21 mouse cellular contexts compared by ENCODE assay signal in the genomic region with DNA sequence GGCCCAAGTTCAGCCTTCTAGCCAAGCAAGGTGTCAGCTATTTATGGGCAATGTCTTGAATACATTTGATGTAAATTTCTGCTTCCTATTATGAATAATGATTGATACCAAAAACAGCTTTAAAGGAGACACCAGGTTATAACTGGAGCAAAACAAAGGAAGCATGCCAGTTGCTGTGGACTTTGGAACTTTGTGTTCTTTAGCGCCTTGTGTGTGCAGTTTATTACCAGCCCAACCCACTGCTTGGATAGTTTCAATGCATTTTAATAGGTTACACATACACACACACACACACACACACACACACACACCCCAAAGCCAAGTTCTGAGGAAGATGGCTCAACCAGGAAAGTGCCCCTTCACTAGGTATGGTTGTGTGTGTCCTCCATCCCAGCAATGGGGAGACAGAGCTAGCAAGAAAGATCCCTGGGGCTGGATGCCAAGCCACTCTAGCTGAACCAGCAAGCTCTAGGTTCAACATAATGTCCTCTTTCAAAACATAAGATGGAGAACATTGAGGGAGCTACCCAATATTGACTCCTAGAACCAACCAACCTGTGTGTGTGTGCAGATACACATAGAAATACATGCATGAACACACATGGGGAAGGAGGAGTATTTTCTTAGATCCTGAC.
A peak's percentile ranks its signal among the peaks of the same experiment; 100 is the strongest.
DNase-seq lines count a peak whose midpoint lies in the region; ATAC-seq and TF ChIP-seq lines count a peak whose summit lies in the region.
"Had no signal": no experiment of that assay in that cellular context is flagged by ENCODE, and none has a peak within 500 bp of the region (broad histone marks: within the 10 kb centered on the region; RNA-seq: fewer than 3 reads in every experiment).

No protein-coding gene starts in this region.

- no peak for TF ChIP-seq POLR2A in liver, adult 2 months (IDR thresholded peaks at IDR 0.05; ENCODE audit: extremely low read depth, insufficient read depth, low read length)

- H3K4me2 ChIP-seq in kidney, embryonic 16.5 days (replicated peaks; ENCODE audit: low read depth, low read length) = no peak overlapping the region
- no peak overlapping the region for H3K4me2 ChIP-seq in liver, embryonic 11.5 days
- H3K4me2 ChIP-seq: forebrain, embryonic 13.5 days; heart, embryonic 11.5 days; hindbrain, embryonic 13.5 days; limb, embryonic 15.5 days; liver, embryonic 15.5 days; lung, embryonic 14.5 days; midbrain, embryonic 12.5 days; neural tube, embryonic 13.5 days had no signal

- H3K27me3 ChIP-seq in kidney, embryonic 16.5 days (ENCODE audit: insufficient read depth, low read length) = no peaks in the 10 kb centered on the region
- no peaks in the 10 kb centered on the region for H3K27me3 ChIP-seq in liver, adult 2 months (ENCODE audit: control insufficient read depth, insufficient read depth, low read length)
- no peaks in the 10 kb centered on the region for H3K27me3 ChIP-seq in liver, embryonic 11.5 days (replicated peaks; ENCODE audit: control insufficient read depth, insufficient read depth, low read length)
- H3K27me3 ChIP-seq: forebrain, embryonic 13.5 days; hindbrain, embryonic 13.5 days; limb, embryonic 15.5 days; liver, embryonic 15.5 days; midbrain, embryonic 12.5 days; neural tube, embryonic 13.5 days had no signal

- 90% methylated on average over 1 of the region's 1 CpGs for WGBS in kidney, embryonic 16.5 days
- 27% methylated on average over 1 of the region's 1 CpGs for WGBS in liver, adult 2 months
- WGBS in liver, embryonic 11.5 days = 89% methylated on average over 1 of the region's 1 CpGs
- WGBS in large intestine, adult 2 months = 39% methylated on average over 1 of the region's 1 CpGs

- H3K4me3 ChIP-seq in kidney, embryonic 16.5 days (ENCODE audit: low read length) = no peak overlapping the region
- no peak overlapping the region for H3K4me3 ChIP-seq in liver, adult 2 months (ENCODE audit: insufficient read depth, low read depth, low read length)
- no peak overlapping the region for H3K4me3 ChIP-seq in liver, embryonic 11.5 days (ENCODE audit: low read depth, low read length)
- H3K4me3 ChIP-seq: forebrain, embryonic 13.5 days; hindbrain, embryonic 13.5 days; limb, embryonic 10.5 days; limb, embryonic 15.5 days; liver, embryonic 15.5 days; midbrain, embryonic 12.5 days; neural tube, embryonic 13.5 days had no signal

- no peak for ATAC-seq in kidney, embryonic 16.5 days (ENCODE audit: low FRiP score, low TSS enrichment)
- no peak for ATAC-seq in liver, embryonic 11.5 days (replicated peaks; ENCODE audit: low FRiP score)
- ATAC-seq: CD4-positive, CD25-positive, alpha-beta regulatory T cell, adult 4 months; forebrain, embryonic 13.5 days had no signal

- no peak for TF ChIP-seq CTCF in liver, adult 2 months (IDR thresholded peaks at IDR 0.05; ENCODE audit: low read depth, low read length)

- no peaks in the 10 kb centered on the region for H3K79me2 ChIP-seq in liver, adult 2 months (ENCODE audit: control insufficient read depth, insufficient read depth, low read length)

- no peak overlapping the region for H3K9ac ChIP-seq in kidney, embryonic 16.5 days (replicated peaks; ENCODE audit: low read length)
- no peak overlapping the region for H3K9ac ChIP-seq in liver, adult 2 months (ENCODE audit: low read depth, low read length)
- no peak overlapping the region for H3K9ac ChIP-seq in liver, embryonic 11.5 days (ENCODE audit: low read depth, low read length)
- H3K9ac ChIP-seq: forebrain, embryonic 13.5 days; hindbrain, embryonic 13.5 days; limb, embryonic 15.5 days; liver, embryonic 15.5 days; lung, embryonic 14.5 days; midbrain, embryonic 12.5 days; neural tube, embryonic 13.5 days had no signal

- no peak overlapping the region for H3K27ac ChIP-seq in kidney, embryonic 16.5 days (ENCODE audit: low read length)
- H3K27ac ChIP-seq in liver, adult 2 months (replicated peaks; ENCODE audit: insufficient read depth, low read depth, low read length) = peak overlapping the region; percentile 22; the same call in 1 of the 2 replicates
- H3K27ac ChIP-seq in liver, embryonic 11.5 days (ENCODE audit: low read depth, low read length) = no peak overlapping the region
- H3K27ac ChIP-seq: forebrain, embryonic 13.5 days; hindbrain, embryonic 13.5 days; limb, embryonic 10.5 days; limb, embryonic 15.5 days; liver, embryonic 15.5 days; midbrain, embryonic 12.5 days; neural tube, embryonic 13.5 days had no signal

- peak; percentile 35 for DNase-seq in kidney, adult 18-20 months
- DNase-seq in liver, adult 2 months (ENCODE audit: extremely low read depth, low read depth, low spot score) = peak; percentile 68
- DNase-seq in liver, embryonic 11.5 days (ENCODE audit: low spot score) = no peak
- DNase-seq in large intestine, adult 2 months (ENCODE audit: low read depth, low spot score) = peak; percentile 85
- DNase-seq in lung, postnatal 25 days (ENCODE audit: low spot score) = no peak
- DNase-seq in right cerebral cortex, adult 2 months (ENCODE audit: low spot score in 2 of 2) = no peak
- DNase-seq: gastrocnemius, postnatal 36 days; heart, postnatal 4 days; lung, embryonic 14.5 days; lung, postnatal 14 days; thymus, postnatal 4 days had no signal

- H3K4me1 ChIP-seq in kidney, embryonic 16.5 days (ENCODE audit: insufficient read depth, low read length) = peaks cover 24% of the 10 kb centered on the region; the same call in 1 of the 2 replicates
- peaks cover 20% of the 10 kb centered on the region for H3K4me1 ChIP-seq in liver, adult 2 months (ENCODE audit: control insufficient read depth, insufficient read depth, low read length)
- H3K4me1 ChIP-seq in liver, embryonic 11.5 days (replicated peaks; ENCODE audit: control insufficient read depth, insufficient read depth, low read length) = peaks cover 2% of the 10 kb centered on the region; the same call in 1 of the 2 replicates
- H3K4me1 ChIP-seq: midbrain, embryonic 12.5 days had no signal

- no peaks in the 10 kb centered on the region for H3K36me3 ChIP-seq in kidney, embryonic 16.5 days (ENCODE audit: insufficient read depth, low read length)
- no peaks in the 10 kb centered on the region for H3K36me3 ChIP-seq in liver, adult 2 months (ENCODE audit: control insufficient read depth, insufficient read depth, low read length)
- no peaks in the 10 kb centered on the region; the same call in 1 of the 2 replicates for H3K36me3 ChIP-seq in liver, embryonic 11.5 days (ENCODE audit: control insufficient read depth, insufficient read depth, low read length)
- H3K36me3 ChIP-seq: hindbrain, embryonic 13.5 days; limb, embryonic 10.5 days; limb, embryonic 15.5 days; liver, embryonic 15.5 days; midbrain, embryonic 12.5 days; neural tube, embryonic 13.5 days had no signal

- H3K9me3 ChIP-seq in kidney, embryonic 16.5 days (ENCODE audit: low read length) = no peaks in the 10 kb centered on the region
- no peaks in the 10 kb centered on the region for H3K9me3 ChIP-seq in liver, embryonic 11.5 days (ENCODE audit: control insufficient read depth, low read length)
- H3K9me3 ChIP-seq: forebrain, embryonic 13.5 days; hindbrain, embryonic 13.5 days; limb, embryonic 10.5 days; limb, embryonic 15.5 days; liver, embryonic 15.5 days; midbrain, embryonic 12.5 days; neural tube, embryonic 13.5 days had no signal

Comparison
In these comparisons a context has a peak if more than half of its experiments do, and no peak if none do; other contexts are left out.
1. DNase-seq: peak in kidney, adult 18-20 months (single experiment), liver, adult 2 months (single experiment) and large intestine, adult 2 months (single experiment); none in liver, embryonic 11.5 days (single experiment), lung, postnatal 25 days (single experiment) and right cerebral cortex, adult 2 months (0 of 2).